Mouse (Mus musculus) layer of hippocampus, adult 2 months (tissue): ENCODE measurements at regions not wholly inside any gene's neighbourhood (a gene's known extent, or its start where the extent isn't known, plus 50 kb on each side); places are given as distances from the start of the nearest gene placed in this dataset.

Experiments
- DNase-seq, 2 experiments: peaks; one replicate each; pipeline ENCODE4 v3.0.0; 2022; ENCODE audit warnings: low spot score in 2 of 2
- H3K27ac ChIP-seq: fragments of 200-600 bp; 2 replicates; pipeline ENCODE4 v1.8.1; 2022
- H3K4me3 ChIP-seq: fragments of 200-600 bp; 2 replicates; pipeline ENCODE4 v1.8.1; 2022; ENCODE audit warnings: mild to moderate bottlenecking
- CTCF ChIP-seq: fragments of 200-600 bp; conservative IDR thresholded peaks from 2 replicates; pipeline ENCODE4 v1.8.1; 2022; ENCODE audit warnings: antibody characterized with exemption, mild to moderate bottlenecking, moderate library complexity

DNA sequence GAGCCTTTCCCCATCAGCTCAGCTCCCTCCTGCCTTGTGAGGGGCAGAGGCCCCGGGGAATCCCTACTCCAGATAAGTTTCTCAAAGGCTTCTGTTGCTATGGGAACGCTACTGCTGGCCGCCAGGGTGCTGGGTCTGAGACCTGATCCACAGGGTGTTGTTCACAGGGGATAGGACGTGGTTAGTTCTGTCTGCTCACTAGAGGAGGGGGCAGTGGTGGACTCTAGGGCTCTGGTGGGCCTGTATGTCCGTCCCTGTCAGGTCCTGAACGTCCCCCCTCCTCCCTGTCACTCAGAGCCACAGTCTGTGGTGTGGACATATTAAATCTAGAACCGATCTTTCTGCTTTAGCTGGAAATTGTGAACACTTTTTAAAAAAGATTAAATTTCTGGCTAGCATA is 116.0 kb downstream of the Tex29 start:
- TF ChIP-seq CTCF: no peak
- Histone ChIP-seq H3K4me3 (no peak overlapping the region), H3K27ac (no peak overlapping the region)
- DNase-seq: no peak

DNA sequence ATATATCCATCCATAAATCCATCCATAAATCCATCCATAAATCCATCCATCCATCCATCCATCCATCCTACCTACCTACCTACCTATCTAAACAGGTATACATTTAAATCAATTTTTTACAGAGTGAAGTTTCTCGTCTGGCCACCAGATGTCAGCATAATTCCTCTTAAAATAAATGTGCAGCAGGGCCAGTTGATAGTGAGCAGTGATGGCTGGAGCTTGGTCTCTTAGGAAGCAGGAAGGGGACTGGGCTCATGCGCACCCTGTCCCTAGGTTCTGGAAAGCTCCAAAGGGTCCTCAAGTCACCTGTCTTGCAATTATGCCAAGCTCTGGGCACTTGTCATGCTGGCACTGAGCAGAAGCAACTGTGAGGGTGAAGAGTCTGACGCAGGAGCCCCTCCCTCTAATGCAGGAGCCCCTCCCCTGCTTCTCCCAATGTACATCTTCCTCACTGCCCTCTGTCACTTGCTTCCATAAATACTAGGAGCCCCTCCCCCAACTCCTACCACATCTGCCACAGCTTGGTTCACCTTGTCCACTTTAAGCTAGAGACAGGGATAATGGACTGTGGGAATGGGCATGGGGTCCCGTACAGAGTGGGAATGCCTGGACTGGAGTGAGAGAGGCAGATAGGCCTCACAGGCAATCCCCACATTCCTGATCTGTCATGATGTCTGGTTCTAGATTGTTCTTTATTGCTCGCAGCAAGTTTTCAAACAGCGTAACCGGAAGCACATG is 116.9 kb downstream of the Tex29 start:
- Histone ChIP-seq H3K27ac (no peak overlapping the region), H3K4me3 (no peak overlapping the region)
- TF ChIP-seq CTCF: peak; percentile 80
- DNase-seq: peak; percentile 46 to 74

GRCm38 (mm10) chr8:11958176-11958575 is 117.9 kb downstream of the Tex29 start:
- DNase-seq: no peak
- TF ChIP-seq CTCF: no peak

GRCm38 (mm10) chr8:11959466-11959865 is 119.2 kb downstream of the Tex29 start:
- no peak overlapping the region for H3K4me3 ChIP-seq
- no peak for TF ChIP-seq CTCF
- DNase-seq: no peak
- no peak overlapping the region for H3K27ac ChIP-seq

More at GRCm38 (mm10) chr8:11958176-11958575, 117.9 kb downstream of the Tex29 start:
- Histone ChIP-seq H3K27ac (no peak overlapping the region), H3K4me3 (no peak overlapping the region)

GRCm38 (mm10) chr8:11963575-11963974 is 123.3 kb downstream of the Tex29 start:
- no peak for DNase-seq
- Histone ChIP-seq H3K4me3 (no peak overlapping the region), H3K27ac (no peak overlapping the region)
- TF ChIP-seq CTCF: no peak

DNA sequence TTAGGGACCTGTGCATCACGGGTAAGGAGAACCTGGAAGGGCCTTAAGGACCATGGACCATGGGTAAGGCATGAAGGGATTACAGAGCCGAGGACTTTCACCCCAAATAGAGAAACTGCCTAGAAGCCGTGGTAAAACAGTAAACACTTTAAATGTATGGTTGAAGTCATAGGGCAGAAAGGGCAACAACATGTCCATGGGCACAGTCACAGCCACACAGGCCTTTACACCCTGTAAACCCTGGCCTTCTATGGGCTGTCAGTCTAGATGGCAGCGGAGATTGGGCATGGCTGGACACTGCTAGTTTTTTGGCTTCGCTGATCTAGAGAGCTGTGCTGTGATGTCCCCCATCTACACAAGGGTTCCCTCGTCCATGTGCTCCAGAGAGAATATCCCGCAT is 127.4 kb downstream of the Tex29 start:
- no peak for TF ChIP-seq CTCF
- H3K4me3 ChIP-seq: no peak overlapping the region
- H3K27ac ChIP-seq: no peak overlapping the region
- no peak for DNase-seq

DNA sequence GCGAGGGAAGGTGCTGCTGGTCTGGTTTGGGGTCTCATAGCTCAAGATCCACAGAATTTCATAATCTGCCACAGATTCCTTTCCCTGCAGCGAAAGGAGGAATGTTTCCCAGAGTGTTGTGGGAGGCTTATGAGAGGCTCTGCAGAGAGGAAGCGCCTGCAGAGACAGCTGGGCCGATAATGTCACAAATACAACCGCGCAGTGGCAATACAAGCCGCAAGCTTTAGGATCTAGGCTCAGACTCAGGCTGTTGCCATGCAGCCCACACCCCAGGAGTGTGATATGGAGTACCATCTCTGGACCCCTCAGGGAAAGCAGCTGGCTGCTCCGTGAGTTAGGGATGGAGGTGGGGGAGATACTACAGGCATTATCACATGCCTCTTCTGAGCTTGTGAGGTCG is 130.2 kb downstream of the Tex29 start:
- no peak for TF ChIP-seq CTCF
- Histone ChIP-seq H3K4me3 (no peak overlapping the region), H3K27ac (peak overlapping the region; percentile 62)
- DNase-seq: peak; percentile 56 to 72

GRCm38 (mm10) chr8:11973436-11973835 is 133.2 kb downstream of the Tex29 start:
- H3K27ac ChIP-seq: no peak overlapping the region
- no peak for DNase-seq
- H3K4me3 ChIP-seq: no peak overlapping the region
- TF ChIP-seq CTCF: no peak

- Histone ChIP-seq H3K4me3 (no peak overlapping the region), H3K27ac (no peak overlapping the region)
- no peak for DNase-seq
- no peak for TF ChIP-seq CTCF
Measured at GRCm38 (mm10) chr8:11977121-11977520, 136.8 kb downstream of the Tex29 start.

GRCm38 (mm10) chr8:11979056-11979455 is 138.8 kb downstream of the Tex29 start:
- Histone ChIP-seq H3K27ac (no peak overlapping the region), H3K4me3 (no peak overlapping the region)
- no peak for DNase-seq
- no peak for TF ChIP-seq CTCF

GRCm38 (mm10) chr8:11981458-11981857 is 141.2 kb downstream of the Tex29 start:
- no peak overlapping the region for H3K27ac ChIP-seq
- DNase-seq: no peak
- no peak overlapping the region for H3K4me3 ChIP-seq
- TF ChIP-seq CTCF: peak; percentile 60

GRCm38 (mm10) chr8:11990024-11990423 is 149.8 kb downstream of the Tex29 start:
- DNase-seq: no peak
- Histone ChIP-seq H3K4me3 (no peak overlapping the region), H3K27ac (no peak overlapping the region)
- no peak for TF ChIP-seq CTCF

DNA sequence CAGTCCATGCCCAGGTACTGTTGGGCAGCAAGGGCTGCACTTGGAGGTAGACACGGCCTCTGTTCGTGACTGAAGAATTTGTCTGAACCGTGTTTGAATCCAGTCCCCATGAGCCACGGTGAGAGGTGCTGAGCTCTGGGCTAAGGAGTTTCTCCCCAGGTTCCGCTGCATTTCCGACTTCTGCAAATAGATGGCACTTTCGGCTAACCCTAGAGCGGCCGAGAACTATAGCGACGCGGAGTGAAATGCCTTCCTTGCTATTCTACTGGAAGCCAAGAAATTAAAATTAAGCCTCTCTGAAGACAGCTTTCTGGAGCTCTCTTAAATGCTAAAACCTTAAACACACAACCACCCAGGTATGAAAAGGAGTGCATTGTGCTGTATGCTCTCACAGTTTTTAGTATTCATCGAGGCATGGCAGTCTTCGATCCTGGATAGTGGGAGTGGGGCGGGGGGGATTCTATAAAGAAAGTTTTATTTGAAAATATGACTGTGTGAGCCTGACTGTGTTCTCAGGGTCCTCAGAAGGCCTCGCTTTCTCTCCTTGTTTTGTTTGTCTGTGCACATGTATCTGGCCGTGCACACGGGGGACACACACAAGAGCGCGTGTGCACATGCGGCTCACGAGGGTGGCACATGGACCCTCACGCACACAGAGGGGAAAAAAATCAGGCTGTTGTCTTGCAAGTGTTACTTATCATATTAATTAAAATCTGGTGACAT is 159.6 kb downstream of the Tex29 start:
- no peak overlapping the region for H3K4me3 ChIP-seq
- no peak overlapping the region for H3K27ac ChIP-seq
- TF ChIP-seq CTCF: peak; percentile 90
- DNase-seq: peak; percentile 48 to 80

DNA sequence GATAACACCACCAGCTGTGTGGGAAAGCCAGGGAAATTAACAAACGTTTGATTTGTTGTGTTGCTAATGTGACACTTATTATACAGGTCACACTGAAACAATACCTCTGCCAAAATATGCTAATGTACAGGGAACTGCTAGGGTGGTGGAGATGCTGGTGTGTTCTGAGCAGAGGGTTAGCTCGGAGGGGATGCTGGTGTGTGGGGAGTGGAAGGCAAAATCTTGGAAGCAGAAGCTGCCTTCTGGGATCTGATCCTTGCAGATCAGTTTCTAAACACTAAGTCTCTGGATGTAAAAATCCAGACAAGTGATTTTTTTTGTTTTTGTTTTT is 160.2 kb downstream of the Tex29 start:
- no peak overlapping the region for H3K27ac ChIP-seq
- no peak for DNase-seq
- TF ChIP-seq CTCF: no peak
- no peak overlapping the region for H3K4me3 ChIP-seq
